13 mouse cellular contexts compared by ENCODE assay signal in genomic region chr12:117083856-117084701, GRCm38 (mm10).
A peak's percentile ranks its signal among the peaks of the same experiment; 100 is the strongest.
DNase-seq lines count a peak whose midpoint lies in the region; ATAC-seq and TF ChIP-seq lines count a peak whose summit lies in the region.
"Had no signal": no experiment of that assay in that cellular context is flagged by ENCODE, and none has a peak within 500 bp of the region (broad histone marks: within the 10 kb centered on the region; RNA-seq: fewer than 3 reads in every experiment).

No protein-coding gene starts in this region.

- H3K9me3 ChIP-seq in hindbrain, embryonic 13.5 days: no peaks in the 10 kb centered on the region
- H3K9me3 ChIP-seq in midbrain, embryonic 16.5 days (replicated peaks; ENCODE audit: control insufficient read depth, low read length, poor library complexity, severe bottlenecking): no peaks in the 10 kb centered on the region
- H3K9me3 ChIP-seq: embryonic facial prominence, embryonic 15.5 days; liver, embryonic 13.5 days had no signal

- 0 out of 2 replicates have a peak, but pooled peaks have one; percentile 38 for ATAC-seq in hindbrain, embryonic 13.5 days (ENCODE audit: low FRiP score)
- peak; percentile 77 for ATAC-seq in midbrain, embryonic 16.5 days
- no peak for ATAC-seq in megakaryocyte-erythroid progenitor cell, adult 5-6 weeks (replicated peaks; ENCODE audit: low FRiP score, low TSS enrichment, poor library complexity, severe bottlenecking)
- ATAC-seq: inflammation-experienced regulatory T-cells, adult 6 months; Patski had no signal

- H3K9ac ChIP-seq in hindbrain, embryonic 13.5 days: 0 out of 2 replicates have a peak overlapping the region, but pooled peaks have one; percentile 3
- H3K9ac ChIP-seq in midbrain, embryonic 16.5 days (ENCODE audit: low read depth, low read length): peak overlapping the region; percentile 22; the same call in 1 of the 2 replicates
- H3K9ac ChIP-seq: embryonic facial prominence, embryonic 15.5 days; liver, embryonic 13.5 days had no signal

- no peak overlapping the region for H3K4me3 ChIP-seq in lung, adult 2 months (replicated peaks; ENCODE audit: extremely low read depth, low read depth, low read length)
- no peak overlapping the region for H3K4me3 ChIP-seq in hindbrain, embryonic 13.5 days
- no peak overlapping the region for H3K4me3 ChIP-seq in midbrain, embryonic 16.5 days (ENCODE audit: low read depth, low read length)
- H3K4me3 ChIP-seq: embryonic facial prominence, embryonic 15.5 days; heart, adult 2 months; liver, embryonic 13.5 days had no signal

- no peak overlapping the region for H3K4me2 ChIP-seq in hindbrain, embryonic 13.5 days
- H3K4me2 ChIP-seq in midbrain, embryonic 16.5 days (ENCODE audit: low read length): no peak overlapping the region
- H3K4me2 ChIP-seq: embryonic facial prominence, embryonic 15.5 days; liver, embryonic 13.5 days had no signal

- H3K27me3 ChIP-seq in hindbrain, embryonic 13.5 days: no peaks in the 10 kb centered on the region
- H3K27me3 ChIP-seq in midbrain, embryonic 16.5 days (ENCODE audit: control insufficient read depth, insufficient read depth, low read depth, low read length): no peaks in the 10 kb centered on the region
- H3K27me3 ChIP-seq: embryonic facial prominence, embryonic 15.5 days; liver, embryonic 13.5 days; Patski had no signal

- H3K4me1 ChIP-seq in lung, adult 2 months (ENCODE audit: control insufficient read depth, insufficient read depth, low read length): no peaks in the 10 kb centered on the region; the same call in 1 of the 2 replicates
- H3K4me1 ChIP-seq in hindbrain, embryonic 13.5 days (replicated peaks): peaks cover 18% of the 10 kb centered on the region
- peaks cover 27% of the 10 kb centered on the region for H3K4me1 ChIP-seq in midbrain, embryonic 16.5 days (ENCODE audit: control insufficient read depth, insufficient read depth, low read length)
- H3K4me1 ChIP-seq: liver, embryonic 13.5 days had no signal

- DNase-seq in cerebellum, postnatal 36 days: peak; percentile 16 to 19
- no peak for DNase-seq in cerebellum, postnatal 4 days (ENCODE audit: low spot score in 2 of 2)
- peak; percentile 19 for DNase-seq in lung, postnatal 10 days
- DNase-seq in lung, adult 2 months: no peak
- DNase-seq in gastrocnemius, postnatal 25 days: no peak
- DNase-seq: heart, adult 2 months; liver, embryonic 13.5 days had no signal

- TF ChIP-seq CTCF in lung, adult 2 months (IDR thresholded peaks at IDR 0.05; ENCODE audit: insufficient read depth, low read length): no peak

- H3K27ac ChIP-seq in hindbrain, embryonic 13.5 days: peak overlapping the region; percentile 49; the same call in 1 of the 2 replicates
- H3K27ac ChIP-seq in midbrain, embryonic 16.5 days (ENCODE audit: low read length): peak overlapping the region; percentile 78
- H3K27ac ChIP-seq: embryonic facial prominence, embryonic 15.5 days; heart, adult 2 months; liver, embryonic 13.5 days had no signal

- TF ChIP-seq POLR2A in lung, adult 2 months (IDR thresholded peaks at IDR 0.05; ENCODE audit: borderline replicate concordance, extremely low read depth, low read depth, low read length): no peak

- H3K36me3 ChIP-seq in hindbrain, embryonic 13.5 days: no peaks in the 10 kb centered on the region
- no peaks in the 10 kb centered on the region for H3K36me3 ChIP-seq in midbrain, embryonic 16.5 days (ENCODE audit: control insufficient read depth, insufficient read depth, low read length)
- H3K36me3 ChIP-seq: embryonic facial prominence, embryonic 15.5 days; liver, embryonic 13.5 days had no signal

- 78% methylated on average over 3 of the region's 3 CpGs for WGBS in lung, adult 2 months
- 71% methylated on average over 3 of the region's 3 CpGs for WGBS in hindbrain, embryonic 13.5 days
- WGBS in midbrain, embryonic 16.5 days: 30% methylated on average over 3 of the region's 3 CpGs

Comparison
In these comparisons a context has a peak if more than half of its experiments do, and no peak if none do; other contexts are left out.
1. DNase-seq: peak in cerebellum, postnatal 36 days (2 of 2) and lung, postnatal 10 days (single experiment); none in cerebellum, postnatal 4 days (0 of 2), lung, adult 2 months (single experiment) and gastrocnemius, postnatal 25 days (single experiment).